Mouse (Mus musculus) myocyte (in vitro differentiated cells): ENCODE measurements around the gene Vkorc1. TPM values are rescaled to one million over a fixed set of nuclear protein-coding genes. Genes with fewer than 3 reads are reported as not detected.

Source experiments
- H3K27me3 ChIP-seq: one replicate; pipeline ENCODE4 v1.6.1; 2011; ENCODE audit not compliant: control insufficient read depth, insufficient read depth, insufficient read length
- H3K36me3 ChIP-seq: one replicate; pipeline ENCODE4 v1.6.1; 2011; ENCODE audit not compliant: control insufficient read depth, insufficient read depth
- H3K4me2 ChIP-seq: one replicate; pipeline ENCODE4 v1.6.1; 2011; ENCODE audit warnings: low read depth, control low read depth
- H3K4me3 ChIP-seq: one replicate; pipeline ENCODE4 v1.5.1; 2011; ENCODE audit warnings: mild to moderate bottlenecking, control low read depth, moderate library complexity
- H3K79me2 ChIP-seq: one replicate; pipeline ENCODE4 v1.6.1; 2011; ENCODE audit not compliant: control insufficient read depth, insufficient read depth
- H3ac ChIP-seq: one replicate; pipeline ENCODE4 v1.6.1; 2011; ENCODE audit not compliant: control insufficient read depth, insufficient read length
- CEBPB ChIP-seq: IDR thresholded peaks from 2 replicates; pipeline ENCODE4 v1.6.1; 2011; ENCODE audit warnings: mild to moderate bottlenecking, moderate library complexity; ENCODE audit not compliant: poor library complexity, insufficient read depth, severe bottlenecking
- E2F4 ChIP-seq: IDR thresholded peaks from one replicate; pipeline ENCODE4 v1.6.1; 2011; ENCODE audit warnings: mild to moderate bottlenecking, control low read depth, moderate library complexity; ENCODE audit not compliant: insufficient read depth
- MAX ChIP-seq: IDR thresholded peaks from one replicate; pipeline ENCODE4 v1.6.1; 2011; ENCODE audit warnings: low read depth, mild to moderate bottlenecking, control low read depth
- MYOD1 ChIP-seq, 3 experiments: IDR thresholded peaks; one replicate each; pipeline ENCODE4 v1.6.1; 2011; ENCODE audit warnings: control low read depth in 2 of 3, low read depth in 2 of 3, mild to moderate bottlenecking in 2 of 3, moderate library complexity in 1 of 3; ENCODE audit not compliant: insufficient read length in 2 of 3, control insufficient read depth in 1 of 3
- MYOG ChIP-seq, 3 experiments: IDR thresholded peaks; one replicate each; pipeline ENCODE4 v1.6.1; 2011; ENCODE audit warnings: control low read depth in 2 of 3, low read depth in 2 of 3, mild to moderate bottlenecking in 2 of 3; ENCODE audit not compliant: insufficient read length in 2 of 3, control insufficient read depth in 1 of 3, insufficient read depth in 1 of 3
- POLR2A ChIP-seq: IDR thresholded peaks from one replicate; pipeline ENCODE4 v1.6.1; 2011; ENCODE audit warnings: low read depth, mild to moderate bottlenecking, control low read depth, moderate library complexity; ENCODE audit not compliant: insufficient read length
- POLR2AphosphoS2 ChIP-seq: IDR thresholded peaks from one replicate; pipeline ENCODE4 v1.6.1; 2011; ENCODE audit warnings: low read depth, control low read depth; ENCODE audit not compliant: insufficient read length
- REST ChIP-seq: IDR thresholded peaks from one replicate; pipeline ENCODE4 v1.6.1; 2011; ENCODE audit warnings: mild to moderate bottlenecking, control low read depth, moderate library complexity; ENCODE audit not compliant: insufficient read depth, insufficient read length
- SRF ChIP-seq: IDR thresholded peaks from one replicate; pipeline ENCODE4 v1.6.1; 2011; ENCODE audit warnings: low read depth; ENCODE audit not compliant: control insufficient read depth, insufficient read length
- TCF12 ChIP-seq: IDR thresholded peaks from one replicate; pipeline ENCODE4 v1.6.1; 2011; ENCODE audit warnings: mild to moderate bottlenecking, control low read depth; ENCODE audit not compliant: poor library complexity, insufficient read depth, severe bottlenecking
- TCF3 ChIP-seq: IDR thresholded peaks from one replicate; pipeline ENCODE4 v1.6.1; 2011; ENCODE audit warnings: low read depth, control low read depth; ENCODE audit not compliant: insufficient read length
- USF1 ChIP-seq: IDR thresholded peaks from one replicate; pipeline ENCODE4 v1.6.1; 2011; ENCODE audit warnings: low read depth, mild to moderate bottlenecking, control low read depth, moderate library complexity
- polyA plus RNA-seq: library from polyadenylated mRNA; unstranded; fragments of >200 nt; fragmentation: generic; extraction: Trizol; gene quantifications from one replicate; pipeline ENCODE4 v1.2.1, GENCODE M21; 2012; ENCODE audit warnings: missing spikeins

The Vkorc1 gene
- polyA plus RNA-seq, 1 experiment = 65.9 TPM

- Histone ChIP-seq H3K27me3 (no peaks in the 10 kb centered on the region), H3K79me2 (no peaks in the 10 kb centered on the region), H3K4me2 (no peak overlapping the region), H3ac (no peak overlapping the region), H3K4me3 (no peak overlapping the region), H3K36me3 (peaks cover 8% of the 10 kb centered on the region)
- TF ChIP-seq POLR2AphosphoS2 (no peak), POLR2A (no peak), REST (no peak), TCF12 (no peak), E2F4 (no peak), SRF (no peak), CEBPB (no peak), TCF3 (no peak), MAX (no peak), USF1 (no peak), MYOG (IDR thresholded peaks at IDR 0.05; ENCODE audit: control insufficient read depth in 1 of 3, insufficient read depth in 1 of 3, insufficient read length in 2 of 3, low read depth in 2 of 3) (no peak), MYOD1 (IDR thresholded peaks at IDR 0.05; ENCODE audit: control insufficient read depth in 1 of 3, insufficient read length in 2 of 3, low read depth in 2 of 3) (no peak)
These were observed 30.6 kb upstream of the Vkorc1 start for GRCm38 (mm10) chr7:127926066-127926465.

DNA sequence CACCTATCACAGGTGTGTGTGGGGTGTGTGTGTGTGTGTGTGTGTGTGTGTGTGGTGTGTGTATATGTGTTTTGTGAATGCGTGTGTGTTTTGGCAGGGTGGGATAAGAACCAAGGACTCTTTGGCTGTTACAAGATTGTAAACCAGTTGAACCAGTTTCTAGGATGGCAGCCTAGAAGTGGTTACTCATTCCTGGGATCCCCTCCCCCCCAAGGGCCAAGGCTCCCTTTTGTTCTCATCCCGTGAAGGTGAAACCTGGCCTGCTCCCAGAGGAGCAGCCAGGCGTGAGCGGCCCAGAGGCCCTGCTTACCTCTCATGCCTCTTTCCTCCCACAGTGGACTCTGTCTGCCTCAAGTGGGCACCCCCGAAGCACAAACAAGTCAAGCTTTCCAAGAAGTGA, 29.8 kb upstream of the Vkorc1 start:
- H3K4me3 ChIP-seq = no peak overlapping the region
- H3ac ChIP-seq = no peak overlapping the region
- H3K4me2 ChIP-seq = no peak overlapping the region
- H3K36me3 ChIP-seq = peaks cover 8% of the 10 kb centered on the region
- H3K27me3 ChIP-seq = no peaks in the 10 kb centered on the region
- H3K79me2 ChIP-seq = no peaks in the 10 kb centered on the region
- TF ChIP-seq TCF12 (no peak), E2F4 (no peak), POLR2A (no peak), REST (no peak), POLR2AphosphoS2 (no peak), TCF3 (no peak), MYOD1 (IDR thresholded peaks at IDR 0.05; ENCODE audit: control insufficient read depth in 1 of 3, insufficient read length in 2 of 3, low read depth in 2 of 3) (no peak), SRF (no peak), MAX (no peak), CEBPB (no peak), MYOG (IDR thresholded peaks at IDR 0.05; ENCODE audit: control insufficient read depth in 1 of 3, insufficient read depth in 1 of 3, insufficient read length in 2 of 3, low read depth in 2 of 3) (no peak), USF1 (no peak)

GRCm38 (mm10) chr7:127923714-127924113, 28.3 kb upstream of the Vkorc1 start:
- H3K4me3 ChIP-seq = no peak overlapping the region
- H3K36me3 ChIP-seq = peaks cover 8% of the 10 kb centered on the region
- no peaks in the 10 kb centered on the region for H3K79me2 ChIP-seq
- no peak overlapping the region for H3K4me2 ChIP-seq
- TF ChIP-seq MYOD1 (IDR thresholded peaks at IDR 0.05; ENCODE audit: control insufficient read depth in 1 of 3, insufficient read length in 2 of 3, low read depth in 2 of 3) (no peak), POLR2AphosphoS2 (no peak), MYOG (IDR thresholded peaks at IDR 0.05; ENCODE audit: control insufficient read depth in 1 of 3, insufficient read depth in 1 of 3, insufficient read length in 2 of 3, low read depth in 2 of 3) (no peak), USF1 (no peak), CEBPB (no peak), TCF12 (no peak), POLR2A (no peak), TCF3 (no peak), E2F4 (no peak), SRF (no peak), MAX (no peak), REST (no peak)
- no peak overlapping the region for H3ac ChIP-seq
- no peaks in the 10 kb centered on the region for H3K27me3 ChIP-seq

DNA sequence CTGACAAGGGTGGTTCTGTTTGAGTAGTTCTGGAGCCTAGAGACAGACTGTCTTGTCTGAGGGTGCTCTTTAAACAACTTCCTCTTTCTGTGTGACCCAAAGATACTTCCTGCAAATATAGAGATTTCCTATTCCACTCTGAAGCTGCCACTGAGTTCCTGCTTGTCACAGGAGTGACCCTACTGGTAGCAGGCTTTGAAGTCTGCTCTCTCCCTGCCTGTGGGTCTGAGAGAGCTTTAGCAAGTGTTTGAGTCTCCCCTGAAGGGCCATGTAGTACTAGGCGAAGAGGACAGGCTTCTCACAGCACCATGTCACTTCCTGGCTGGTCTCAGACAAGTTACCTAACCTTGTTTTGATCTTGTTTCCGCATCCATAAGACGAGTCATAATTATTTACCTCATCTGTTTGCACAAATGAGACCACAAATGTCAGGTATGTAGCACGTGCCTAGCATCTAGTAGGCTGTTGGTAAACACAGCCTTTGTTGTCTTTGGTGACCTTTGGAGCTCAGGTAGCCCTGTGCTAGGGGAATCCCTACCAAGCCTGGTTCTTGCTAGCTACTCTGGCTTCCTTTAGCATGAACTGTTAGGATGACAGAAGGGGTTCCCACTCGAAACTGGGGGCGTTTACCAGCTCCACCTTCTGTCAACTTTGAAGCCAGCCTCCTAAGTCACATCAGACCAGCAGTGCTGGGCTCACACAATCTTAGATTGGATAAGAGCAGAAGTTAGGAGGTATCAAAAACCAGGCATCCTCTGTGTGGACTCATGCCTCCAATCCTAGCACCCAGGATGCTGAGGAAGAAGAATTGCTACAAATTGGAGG, 27.2 kb upstream of the Vkorc1 start:
- Histone ChIP-seq H3K36me3 (peaks cover 9% of the 10 kb centered on the region), H3K27me3 (no peaks in the 10 kb centered on the region), H3K79me2 (no peaks in the 10 kb centered on the region), H3K4me3 (no peak overlapping the region), H3K4me2 (no peak overlapping the region), H3ac (no peak overlapping the region)
- TF ChIP-seq POLR2A (no peak), MYOG (IDR thresholded peaks at IDR 0.05; ENCODE audit: control insufficient read depth in 1 of 3, insufficient read depth in 1 of 3, insufficient read length in 2 of 3, low read depth in 2 of 3) (no peak), REST (no peak), TCF3 (no peak), MYOD1 (IDR thresholded peaks at IDR 0.05; ENCODE audit: control insufficient read depth in 1 of 3, insufficient read length in 2 of 3, low read depth in 2 of 3) (no peak), USF1 (no peak), POLR2AphosphoS2 (no peak), TCF12 (no peak)
